Comparison of ENCODE assay signal across 16 mouse cellular contexts in the genomic region with DNA sequence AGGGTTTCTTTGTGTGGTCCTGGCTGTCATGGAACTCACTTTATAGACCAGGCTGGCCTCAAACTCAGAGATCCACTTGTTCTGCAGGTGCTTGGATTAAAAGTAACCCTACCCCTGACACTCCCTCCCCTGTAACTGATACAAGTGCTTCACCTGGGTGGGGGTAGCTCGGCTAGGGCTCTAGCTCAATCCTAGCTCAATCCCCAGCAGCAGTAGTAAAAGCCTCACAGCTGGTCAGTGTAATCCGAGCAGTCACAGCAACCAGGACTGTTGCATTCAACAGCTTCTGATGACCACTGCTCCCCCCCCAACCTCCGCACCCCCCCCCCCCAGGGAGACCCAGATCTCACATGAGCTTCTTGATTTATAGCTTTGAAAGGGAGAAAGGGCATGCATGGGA. TPM values are rescaled to one million over a fixed set of nuclear protein-coding genes. Genes with fewer than 3 reads are reported as not detected.
"Had no signal": no experiment of that assay in that cellular context is flagged by ENCODE, and none has a peak within 500 bp of the region (broad histone marks: within the 10 kb centered on the region; RNA-seq: fewer than 3 reads in every experiment).

No protein-coding gene starts in this region.

- DNase-seq: kidney, postnatal 10 days; kidney, postnatal 36 days; left cerebral cortex, postnatal 4 days; liver, embryonic 13.5 days; lung, adult 2 months; lung, postnatal 14 days; lung, postnatal 4 days; midbrain, embryonic 14.5 days; thymus, adult 2 months; thymus, postnatal 14 days; thymus, postnatal 4 days had no signal

- ATAC-seq: intestine, postnatal 0 days had no signal

- H3K4me2 ChIP-seq: liver, embryonic 13.5 days; midbrain, embryonic 11.5 days had no signal

- H3K4me3 ChIP-seq: liver, embryonic 13.5 days had no signal

- H3K9ac ChIP-seq: liver, embryonic 13.5 days had no signal

- H3K27ac ChIP-seq: liver, embryonic 13.5 days had no signal

- H3K27me3 ChIP-seq: liver, embryonic 13.5 days had no signal

- H3K4me1 ChIP-seq: liver, embryonic 13.5 days had no signal

- H3K9me3 ChIP-seq: liver, embryonic 13.5 days had no signal

RNA-seq across cellular contexts. Expression of a gene that starts 35.3 kb away (rescaled TPM):
- total RNA-seq: layer of hippocampus, adult 18-20 months; layer of hippocampus, postnatal 14 days had no signal
- polyA plus RNA-seq: midbrain, embryonic 14.5 days; neural tube, embryonic 14.5 days had no signal
